Mouse (Mus musculus) hindbrain, postnatal 0 days (tissue): ENCODE data around the gene Ide. TPM values are rescaled to one million over a fixed set of nuclear protein-coding genes. Genes with fewer than 3 reads are reported as not detected.
A peak's percentile ranks its signal among the peaks of the same experiment; 100 is the strongest.

ENCODE experiments used
- ATAC-seq: fragments of 200-750 bp; cut with Nextera tagmentation; 2 replicates; pipeline ENCODE4 v1.8.0; 2017; ENCODE audit warnings: mild to moderate bottlenecking, moderate TSS enrichment, moderate library complexity
- DNase-seq: peaks from one replicate; pipeline ENCODE4 v3.0.0-alpha.2; 2015; ENCODE audit warnings: low spot score
- H3K27ac ChIP-seq: fragments of 300-500 bp; sonication (generic); 2 replicates; pipeline ENCODE4 v1.5.1; 2014; ENCODE audit warnings: mild to moderate bottlenecking
- H3K27me3 ChIP-seq: fragments of 300-500 bp; sonication (generic); 2 replicates; pipeline ENCODE4 v1.6.1; 2014; ENCODE audit warnings: low read length, mixed read lengths; ENCODE audit not compliant: insufficient read depth
- H3K36me3 ChIP-seq: fragments of 300-500 bp; sonication (generic); 2 replicates; pipeline ENCODE4 v1.6.1; 2014; ENCODE audit warnings: low read length, mixed read lengths; ENCODE audit not compliant: insufficient read depth
- H3K4me1 ChIP-seq: fragments of 300-500 bp; sonication (generic); 2 replicates; pipeline ENCODE4 v1.6.1; 2014; ENCODE audit warnings: antibody characterized with exemption, low read length, mixed read lengths; ENCODE audit not compliant: insufficient read depth
- H3K4me2 ChIP-seq: fragments of 300-500 bp; sonication (generic); 2 replicates; pipeline ENCODE4 v1.6.1; 2014; ENCODE audit warnings: low read depth, mild to moderate bottlenecking, low read length, moderate library complexity, mixed read lengths
- H3K4me3 ChIP-seq: fragments of 300-500 bp; sonication (generic); 2 replicates; pipeline ENCODE4 v1.5.1; 2014; ENCODE audit warnings: low read length
- H3K9ac ChIP-seq: fragments of 300-500 bp; sonication (generic); replicated peaks from 2 replicates; pipeline ENCODE4 v1.6.1; 2014; ENCODE audit warnings: mild to moderate bottlenecking, low read length, moderate library complexity, mixed read lengths
- H3K9me3 ChIP-seq: fragments of 300-500 bp; sonication (generic); 2 replicates; pipeline ENCODE4 v1.6.1; 2016; ENCODE audit warnings: low read length, mixed read lengths
- CTCF ChIP-seq: IDR thresholded peaks from 2 replicates; pipeline ENCODE4 v1.5.1; 2016; ENCODE audit warnings: antibody characterized with exemption, control low read depth, low read depth
- WGBS: fragments of 180-500 bp; shearing (Covaris S2); extraction: QIAGEN DNeasy Blood & Tissue Kit; methylation state at CpG from one replicate; pipeline ENCODE4 v1.1.7; 2014; 5-methylcytosine and 5-hydroxymethylcytosine counted together
- polyA plus RNA-seq: library from polyadenylated mRNA; unstranded; fragments of >200 nt; fragmentation: Nextera tagmentation; extraction: Ambion mirVana; gene quantifications from 2 replicates; pipeline ENCODE4 v1.2.1, GENCODE M21; 2015
- total RNA-seq: library from RNA; depleted of rRNA; stranded (reverse); fragments of >200 nt; gene quantifications from 2 replicates; pipeline ENCODE4 v1.2.3, GENCODE M21; 2014

The Ide gene
- total and polyA plus RNA-seq, 2 experiments from 2014 or later = 29.1 to 40.5 TPM

GRCm38 (mm10) chr19:37263943-37264897 lies 73.4 kb downstream of the Ide start:
- H3K36me3 ChIP-seq = peaks cover 6% of the 10 kb centered on the region
- TF ChIP-seq CTCF = no peak
- ATAC-seq = no peak
- WGBS = 39% methylated on average over 23 of the region's 23 CpGs
- no peaks in the 10 kb centered on the region for H3K9me3 ChIP-seq
- peak overlapping the region; percentile 39 for H3K4me2 ChIP-seq
- H3K4me3 ChIP-seq = no peak overlapping the region
- no peak overlapping the region for H3K27ac ChIP-seq
- H3K9ac ChIP-seq = 0 out of 2 replicates have a peak overlapping the region, but pooled peaks have one; percentile 17
- DNase-seq = peak; percentile 47
- H3K27me3 ChIP-seq = no peaks in the 10 kb centered on the region
- no peaks in the 10 kb centered on the region for H3K4me1 ChIP-seq

DNA sequence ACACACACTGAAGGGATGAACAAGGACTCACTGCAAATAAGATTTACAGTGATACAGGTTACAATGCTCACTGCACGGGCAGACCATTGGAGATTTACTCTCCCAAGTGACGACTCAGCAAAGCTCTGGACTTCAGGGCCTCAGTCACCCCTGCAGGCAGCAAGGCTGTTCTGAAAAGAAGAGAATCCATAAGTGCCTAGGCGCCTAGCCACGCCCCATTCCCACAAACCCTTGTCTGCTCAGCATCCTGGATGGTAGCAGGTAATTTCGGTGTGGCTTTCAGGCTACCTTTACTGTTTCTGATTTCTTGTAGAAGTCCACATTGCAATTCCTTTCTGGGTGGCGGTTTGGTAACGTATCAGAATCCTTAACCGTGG lies 74.1 kb downstream of the Ide start:
- Histone ChIP-seq H3K4me1 (no peaks in the 10 kb centered on the region), H3K9ac (no peak overlapping the region), H3K9me3 (no peaks in the 10 kb centered on the region), H3K4me3 (no peak overlapping the region), H3K27ac (no peak overlapping the region), H3K4me2 (peak overlapping the region; percentile 39; the same call in 1 of the 2 replicates), H3K27me3 (no peaks in the 10 kb centered on the region), H3K36me3 (peaks cover 4% of the 10 kb centered on the region; the same call in 1 of the 2 replicates)
- TF ChIP-seq CTCF = no peak
- WGBS = 58% methylated on average over 8 of the region's 8 CpGs
- ATAC-seq = no peak
- no peak for DNase-seq

- 82% methylated on average over 4 of the region's 4 CpGs for WGBS
- Histone ChIP-seq H3K27me3 (no peaks in the 10 kb centered on the region), H3K4me3 (no peak overlapping the region), H3K4me2 (no peak overlapping the region), H3K9ac (no peak overlapping the region), H3K36me3 (no peaks in the 10 kb centered on the region), H3K9me3 (no peaks in the 10 kb centered on the region), H3K27ac (no peak overlapping the region), H3K4me1 (no peaks in the 10 kb centered on the region)
- ATAC-seq (no peak), DNase-seq (no peak)
- TF ChIP-seq CTCF = no peak
These were observed 75.3 kb downstream of the Ide start for GRCm38 (mm10) chr19:37262389-37262788.

DNA sequence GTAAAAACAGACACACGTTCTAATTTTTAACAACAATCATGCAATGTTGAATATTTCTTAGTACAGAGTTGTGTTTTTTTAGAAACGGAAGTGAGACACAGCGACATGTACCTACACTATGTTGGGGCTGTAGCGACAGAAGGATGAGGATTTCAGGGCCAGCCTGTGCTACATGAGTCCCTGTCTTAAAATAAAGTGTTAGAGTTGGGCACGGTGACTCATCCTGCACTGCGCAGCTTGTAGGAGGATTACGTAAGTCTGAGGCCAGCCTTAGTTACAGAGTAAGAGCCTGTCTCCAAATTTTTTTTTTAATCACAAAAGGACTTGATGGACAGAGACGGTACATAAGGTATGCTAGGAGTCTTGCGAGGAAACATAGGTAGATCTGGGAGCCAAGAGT lies 82.3 kb downstream of the Ide start:
- H3K36me3 ChIP-seq = no peaks in the 10 kb centered on the region
- ATAC-seq = no peak
- DNase-seq = no peak
- no peak overlapping the region for H3K4me2 ChIP-seq
- H3K27me3 ChIP-seq = no peaks in the 10 kb centered on the region
- no peak overlapping the region for H3K9ac ChIP-seq
- H3K4me3 ChIP-seq = no peak overlapping the region
- 94% methylated on average over 9 of the region's 9 CpGs for WGBS
- no peaks in the 10 kb centered on the region for H3K4me1 ChIP-seq
- no peak overlapping the region for H3K27ac ChIP-seq
- TF ChIP-seq CTCF = no peak
- H3K9me3 ChIP-seq = no peaks in the 10 kb centered on the region

DNA sequence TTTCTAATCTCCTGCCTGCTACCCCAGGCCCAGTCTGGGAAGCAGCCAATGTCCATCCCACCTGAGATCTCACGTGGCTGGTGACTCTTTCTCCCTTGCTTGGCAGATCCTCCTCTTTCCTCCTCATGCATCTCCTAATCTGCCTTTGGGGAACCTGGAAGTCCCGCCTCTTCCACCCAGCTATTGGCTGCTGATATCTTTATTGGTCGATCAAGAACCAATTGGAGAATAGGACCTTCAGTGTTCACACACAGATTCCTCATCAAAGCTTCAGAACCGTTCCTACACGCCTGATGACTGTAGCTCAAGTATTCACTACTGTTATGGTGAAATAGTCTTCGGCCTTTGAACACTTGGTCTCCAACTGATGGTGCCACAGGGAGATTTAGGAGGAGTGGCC lies 85.5 kb downstream of the Ide start:
- no peak for TF ChIP-seq CTCF
- no peak overlapping the region for H3K9ac ChIP-seq
- no peaks in the 10 kb centered on the region for H3K36me3 ChIP-seq
- no peaks in the 10 kb centered on the region for H3K27me3 ChIP-seq
- no peak overlapping the region for H3K4me2 ChIP-seq
- DNase-seq (no peak), ATAC-seq (no peak)
- H3K9me3 ChIP-seq = no peaks in the 10 kb centered on the region
- H3K4me1 ChIP-seq = no peaks in the 10 kb centered on the region
- WGBS = 68% methylated on average over 6 of the region's 6 CpGs
- no peak overlapping the region for H3K27ac ChIP-seq
- no peak overlapping the region for H3K4me3 ChIP-seq

DNA sequence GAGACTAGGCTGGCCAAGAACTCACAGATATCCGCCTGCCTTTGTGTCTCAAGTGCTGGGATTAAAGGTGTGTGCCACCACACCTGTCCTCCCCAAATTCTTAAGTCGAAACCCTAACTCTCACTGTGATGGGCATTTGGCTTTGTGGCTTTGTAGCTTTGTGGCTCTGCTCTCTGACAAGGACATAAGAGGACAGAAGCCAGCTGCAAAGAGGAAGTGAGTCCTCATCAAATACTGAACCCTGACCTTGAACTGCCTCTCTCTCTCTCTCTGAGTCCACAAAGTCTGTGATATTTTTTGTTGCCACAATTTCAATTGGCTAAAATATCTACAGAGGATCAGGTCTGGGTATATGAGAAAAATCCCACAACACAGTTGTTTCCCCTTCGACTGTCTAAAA lies 89.5 kb downstream of the Ide start:
- H3K36me3 ChIP-seq = no peaks in the 10 kb centered on the region
- ATAC-seq (no peak), DNase-seq (no peak)
- no peak overlapping the region for H3K9ac ChIP-seq
- H3K4me1 ChIP-seq = no peaks in the 10 kb centered on the region
- H3K4me2 ChIP-seq = no peak overlapping the region
- no peak for TF ChIP-seq CTCF
- WGBS = 80% methylated on average over 3 of the region's 3 CpGs
- no peak overlapping the region for H3K4me3 ChIP-seq
- no peaks in the 10 kb centered on the region for H3K9me3 ChIP-seq
- no peaks in the 10 kb centered on the region for H3K27me3 ChIP-seq
- H3K27ac ChIP-seq = no peak overlapping the region

GRCm38 (mm10) chr19:37246859-37247258 lies 90.8 kb downstream of the Ide start:
- H3K4me1 ChIP-seq = no peaks in the 10 kb centered on the region
- WGBS = 49% methylated on average over 3 of the region's 3 CpGs
- H3K9ac ChIP-seq = no peak overlapping the region
- no peak for DNase-seq
- H3K9me3 ChIP-seq = no peaks in the 10 kb centered on the region
- no peak overlapping the region for H3K4me3 ChIP-seq
- TF ChIP-seq CTCF = no peak
- ATAC-seq = no peak
- no peak overlapping the region for H3K27ac ChIP-seq
- H3K36me3 ChIP-seq = no peaks in the 10 kb centered on the region
- no peak overlapping the region for H3K4me2 ChIP-seq
- no peaks in the 10 kb centered on the region for H3K27me3 ChIP-seq
